Mouse (Mus musculus) cerebellum, postnatal 36 days (tissue): ENCODE measurements around the gene Tgfb1i1.

Experiments used
- DNase-seq, 2 experiments: peaks; one replicate each; pipeline ENCODE4 v3.0.0; 2021 to 2022; ENCODE audit warnings: mixed read lengths in 2 of 2

Gene Tgfb1i1

DNA sequence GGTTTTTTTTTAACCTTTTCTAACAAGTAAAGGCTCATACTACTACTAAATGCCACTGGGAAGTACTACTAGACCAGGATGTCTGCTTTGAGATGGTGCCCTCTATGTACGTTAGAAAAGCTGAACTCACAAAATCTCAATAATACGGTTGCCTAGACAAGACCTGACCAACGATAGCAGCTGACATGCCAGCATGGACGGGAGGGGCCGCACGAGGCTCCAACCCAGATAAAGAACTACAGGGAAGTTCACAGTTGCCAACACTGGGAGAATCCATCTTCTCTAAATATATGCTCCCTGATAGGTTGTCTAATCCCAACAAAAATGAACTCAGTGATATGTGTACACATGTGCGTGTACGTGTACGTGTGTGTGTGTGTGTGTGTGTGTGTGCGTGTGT is 48.2 kb downstream of the Tgfb1i1 start:
- no peak for DNase-seq

DNA sequence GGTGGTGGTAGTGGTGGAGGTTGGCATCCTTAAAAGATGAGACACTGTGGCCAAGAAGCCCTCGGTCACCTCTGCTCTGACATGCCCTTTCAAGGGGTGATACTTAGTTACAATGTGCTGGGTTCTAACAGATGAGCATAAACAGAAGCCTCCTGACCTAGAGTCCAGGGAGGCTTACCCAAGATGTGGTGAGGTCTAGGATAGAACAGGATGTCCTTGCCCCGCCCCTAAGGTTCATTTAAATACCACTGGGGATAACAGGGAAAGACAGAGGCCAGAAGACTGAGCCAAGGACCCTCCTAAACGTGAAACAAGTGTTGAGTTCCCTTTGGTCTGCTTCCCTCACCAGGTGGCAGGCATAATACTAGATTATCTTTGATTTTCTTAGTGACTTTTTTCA is 49.9 kb downstream of the Tgfb1i1 start:
- DNase-seq: no peak

DNA sequence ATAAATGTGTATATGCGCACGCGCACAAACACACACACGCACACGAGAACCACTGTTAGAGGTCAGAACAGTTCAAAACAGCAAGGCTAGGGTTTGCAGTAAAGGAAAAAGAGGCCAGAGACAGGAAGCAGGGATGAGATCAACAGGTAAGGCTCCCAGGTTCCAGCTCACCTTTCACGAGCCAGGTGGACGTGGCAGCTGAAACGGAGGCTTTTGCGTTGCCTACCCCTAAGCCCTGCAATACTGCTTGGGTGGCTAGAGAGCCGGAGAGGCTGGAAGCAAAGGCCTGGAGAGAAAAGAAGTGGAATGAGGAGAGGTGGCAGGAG is 50.6 kb downstream of the Tgfb1i1 start:
- no peak for DNase-seq

DNA sequence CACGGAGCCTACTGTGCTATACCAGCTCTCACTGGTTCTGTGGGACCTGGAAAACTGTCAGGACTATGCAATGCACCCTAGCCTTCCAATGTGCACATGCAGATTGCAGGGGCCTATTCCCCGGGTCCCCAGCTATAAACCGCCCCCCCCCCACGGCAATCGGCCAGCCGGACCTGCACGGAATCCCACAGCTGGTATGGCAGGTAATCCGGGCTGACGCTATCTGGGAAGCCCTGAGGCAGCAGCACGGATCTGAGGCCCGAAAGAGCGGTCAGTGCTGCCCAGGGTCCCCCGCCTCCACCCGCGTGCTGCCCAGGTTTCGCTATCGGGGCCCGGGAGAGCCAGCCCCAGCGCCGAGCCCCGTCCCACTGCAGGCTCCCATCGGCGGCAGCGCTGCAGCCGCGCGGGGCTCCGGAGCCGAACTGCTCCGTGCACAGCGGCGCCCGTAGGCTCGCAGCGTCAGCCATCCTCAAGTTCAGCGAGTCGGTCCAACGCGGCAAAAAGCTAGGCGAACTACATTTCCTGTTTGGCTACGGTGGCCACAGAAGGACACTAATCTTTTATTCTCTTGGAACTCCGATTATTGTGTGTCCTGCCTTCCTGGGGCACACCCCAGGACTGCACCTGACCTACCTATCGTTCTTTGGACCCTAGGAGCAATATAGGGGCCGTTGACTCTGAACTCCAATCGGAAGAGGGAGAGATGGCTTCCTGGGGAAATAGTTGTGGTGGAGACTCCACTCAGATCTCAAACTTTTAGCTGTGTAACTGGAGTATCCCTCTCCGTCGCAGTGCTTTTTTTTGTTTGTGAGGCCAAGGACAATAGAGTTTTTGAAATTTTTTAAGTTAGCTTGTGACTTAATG is 51.2 kb downstream of the Tgfb1i1 start, which contains the start of gene BC017158:
TSS of gene BC017158 (minus strand) at position 554 of the 864 bp plus-strand sequence.
- DNase-seq: peak; percentile 72 to 88

DNA sequence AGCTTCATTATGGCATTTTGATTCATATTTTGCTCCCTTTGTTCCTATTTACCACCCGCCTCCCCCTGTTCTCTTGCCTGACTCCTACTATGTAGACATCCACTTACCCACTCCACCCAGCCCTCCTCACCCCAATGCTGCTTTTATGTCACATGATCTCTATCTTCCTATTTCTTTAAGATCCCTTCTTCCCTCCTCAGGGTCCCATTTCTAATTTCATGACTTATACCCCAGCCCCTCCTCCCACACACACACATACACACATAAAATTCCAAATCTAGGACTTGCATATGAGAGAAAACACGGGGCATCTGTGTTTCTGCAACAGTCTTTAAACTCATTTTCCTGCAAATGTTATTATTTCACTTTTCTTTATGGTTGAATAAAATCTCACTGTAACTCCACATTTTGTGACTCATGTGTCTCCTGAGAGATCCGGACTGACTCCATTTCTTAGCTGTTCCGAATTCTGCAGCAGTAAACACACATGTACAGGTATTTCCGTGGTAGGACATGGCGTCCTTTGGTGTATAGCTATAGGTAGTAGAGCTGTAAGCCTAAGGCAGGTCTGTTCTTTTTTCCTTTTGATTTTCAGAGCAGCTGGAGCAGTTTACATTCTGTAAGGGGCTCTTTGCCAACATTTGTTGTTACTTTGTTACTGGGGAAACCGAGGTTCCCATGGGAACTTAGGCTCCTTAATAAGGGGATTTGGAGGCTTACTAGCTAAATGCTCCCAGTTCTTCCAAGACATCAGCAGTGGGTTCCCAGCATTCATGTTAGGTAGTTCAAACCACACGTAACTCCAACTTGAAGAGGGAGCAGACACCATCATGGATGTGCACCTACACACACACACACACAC is 52.1 kb downstream of the Tgfb1i1 start:
- no peak for DNase-seq

DNA sequence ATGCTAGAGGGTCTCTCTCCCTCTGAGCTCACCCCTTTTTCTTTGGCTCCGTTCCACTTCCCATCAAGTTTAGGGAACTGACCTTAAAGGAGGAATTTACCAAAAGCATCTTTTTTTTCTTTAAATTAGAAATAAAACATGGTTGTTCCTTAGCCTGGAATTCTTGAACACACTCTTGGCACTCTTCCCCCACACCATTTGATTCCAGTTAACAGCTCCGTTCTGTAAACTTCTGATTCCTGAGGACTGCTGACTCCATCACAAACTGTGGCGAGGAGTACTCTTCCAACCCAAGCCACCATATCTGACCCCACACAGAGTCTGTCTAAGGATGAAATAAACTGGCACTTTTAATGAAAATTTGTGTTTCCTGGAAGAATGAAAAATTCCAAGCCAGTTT is 54.3 kb downstream of the Tgfb1i1 start:
- no peak for DNase-seq

DNA sequence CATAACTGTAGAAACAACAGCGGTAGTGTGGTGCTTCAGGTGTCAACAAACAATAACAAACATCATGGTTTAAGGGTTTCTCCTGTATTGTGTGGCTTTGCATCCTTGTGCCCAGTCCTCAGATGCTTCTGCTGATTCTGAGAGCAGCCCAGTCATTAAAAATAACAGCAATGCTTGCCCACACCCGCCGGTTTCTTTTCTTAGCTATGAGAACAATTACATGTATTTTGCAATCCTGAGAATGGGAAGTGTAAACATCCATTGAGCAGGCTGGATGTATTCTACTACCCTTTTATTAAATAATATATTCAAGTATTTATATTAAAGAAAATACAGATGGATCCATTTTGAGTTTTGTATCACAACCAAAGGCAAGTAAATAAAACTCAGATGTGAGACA is 55.5 kb downstream of the Tgfb1i1 start:
- no peak for DNase-seq

DNA sequence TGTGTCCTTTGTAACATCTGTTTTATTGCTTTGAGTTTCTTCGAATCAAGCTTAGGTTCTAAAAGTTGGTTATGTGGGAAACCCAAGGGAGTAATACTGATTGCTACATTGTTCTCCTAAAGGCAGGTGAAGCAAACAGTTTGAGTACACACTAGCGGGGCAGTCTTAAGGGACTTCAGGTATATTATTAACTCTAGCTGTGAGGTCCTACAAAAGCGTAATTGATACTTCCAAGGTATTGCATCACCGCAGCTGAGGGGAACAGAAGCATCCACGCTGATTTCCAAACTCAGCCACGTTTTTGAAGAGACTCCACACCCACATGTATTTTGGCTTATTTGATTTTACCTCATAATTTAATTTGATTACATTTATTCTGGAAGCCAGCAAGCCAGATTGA is 57.6 kb downstream of the Tgfb1i1 start:
- no peak for DNase-seq

DNA sequence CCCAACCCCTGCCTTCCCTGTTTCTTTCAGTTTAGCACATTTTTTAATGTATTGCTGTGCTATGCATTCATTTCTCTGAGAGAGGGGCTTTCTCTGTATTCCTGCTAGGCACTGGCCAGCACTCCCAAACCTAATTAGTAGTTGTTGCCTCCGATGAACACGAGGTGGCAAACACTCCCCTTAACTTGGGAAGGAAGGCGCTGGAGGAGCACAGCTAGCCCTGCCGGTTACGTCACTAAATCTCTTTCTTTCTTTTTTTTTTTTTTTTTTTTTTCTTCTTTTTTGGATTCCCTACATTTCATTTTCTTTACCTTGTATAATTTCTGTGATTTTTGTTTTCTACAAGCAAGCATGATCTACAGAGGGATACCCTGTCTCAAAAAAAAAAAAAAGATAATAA is 58.3 kb downstream of the Tgfb1i1 start:
- peak; percentile 29 to 30 for DNase-seq
